8 mouse cellular contexts compared by ENCODE assay signal in genomic region chr10:60826461-60827237, GRCm38 (mm10). TPM values are rescaled to one million over a fixed set of nuclear protein-coding genes. Genes with fewer than 3 reads are reported as not detected.
DNase-seq lines count a peak whose midpoint lies in the region; ATAC-seq and TF ChIP-seq lines count a peak whose summit lies in the region.

No protein-coding gene starts in this region.

- peak overlapping the region; percentile 82 for H3K4me3 ChIP-seq in embryonic fibroblast, embryonic 13.5 days (ENCODE audit: insufficient read depth, low read length)
- peak overlapping the region; percentile 44 for H3K4me3 ChIP-seq in hindbrain, postnatal 0 days (ENCODE audit: low read length)
- H3K4me3 ChIP-seq in limb, embryonic 13.5 days, result peak overlapping the region; percentile 77
- peak overlapping the region; percentile 27 for H3K4me3 ChIP-seq in neural tube, embryonic 12.5 days

- peaks cover 18% of the 10 kb centered on the region for H3K4me1 ChIP-seq in embryonic fibroblast, embryonic 13.5 days (ENCODE audit: control insufficient read depth, insufficient read depth, low read length)
- H3K4me1 ChIP-seq in hindbrain, postnatal 0 days (ENCODE audit: insufficient read depth, low read length), result peaks cover 18% of the 10 kb centered on the region
- H3K4me1 ChIP-seq in limb, embryonic 13.5 days, result peaks cover 92% of the 10 kb centered on the region
- peaks cover 64% of the 10 kb centered on the region for H3K4me1 ChIP-seq in neural tube, embryonic 12.5 days

- peak; percentile 35 for TF ChIP-seq POLR2A in embryonic fibroblast, embryonic 13.5 days (IDR thresholded peaks at IDR 0.05; ENCODE audit: low read depth, low read length)

- 1% methylated on average over 33 of the region's 34 CpGs for WGBS in hindbrain, postnatal 0 days
- 1% methylated on average over 32 of the region's 34 CpGs for WGBS in limb, embryonic 13.5 days
- under 1% methylated on average over 34 of the region's 34 CpGs for WGBS in neural tube, embryonic 12.5 days

- peak overlapping the region; percentile 88 for H3K4me2 ChIP-seq in hindbrain, postnatal 0 days (ENCODE audit: low read depth, low read length)
- H3K4me2 ChIP-seq in limb, embryonic 13.5 days (replicated peaks), result peak overlapping the region; percentile 94
- peak overlapping the region; percentile 83 for H3K4me2 ChIP-seq in neural tube, embryonic 12.5 days (replicated peaks)

- H3K36me3 ChIP-seq in hindbrain, postnatal 0 days (ENCODE audit: insufficient read depth, low read length), result no peaks in the 10 kb centered on the region
- H3K36me3 ChIP-seq in limb, embryonic 13.5 days, result no peaks in the 10 kb centered on the region
- H3K36me3 ChIP-seq in neural tube, embryonic 12.5 days, result no peaks in the 10 kb centered on the region

- ATAC-seq in hindbrain, postnatal 0 days, result peak; percentile 72
- ATAC-seq in limb, embryonic 13.5 days (ENCODE audit: low FRiP score, low read depth), result no peak
- ATAC-seq in neural tube, embryonic 12.5 days (ENCODE audit: low FRiP score, low read depth), result peak; percentile 51

- peak overlapping the region; percentile 92 for H3K27ac ChIP-seq in embryonic fibroblast, embryonic 13.5 days (ENCODE audit: insufficient read depth, low read length)
- H3K27ac ChIP-seq in hindbrain, postnatal 0 days, result no peak overlapping the region
- no peak overlapping the region; the same call in 1 of the 2 replicates for H3K27ac ChIP-seq in limb, embryonic 13.5 days
- H3K27ac ChIP-seq in neural tube, embryonic 12.5 days, result no peak overlapping the region

- H3K27me3 ChIP-seq in hindbrain, postnatal 0 days (ENCODE audit: insufficient read depth, low read length), result peaks cover 15% of the 10 kb centered on the region
- H3K27me3 ChIP-seq in limb, embryonic 13.5 days, result peaks cover 17% of the 10 kb centered on the region; the same call in 1 of the 2 replicates
- peaks cover 59% of the 10 kb centered on the region for H3K27me3 ChIP-seq in neural tube, embryonic 12.5 days (replicated peaks)

- no peak for TF ChIP-seq CTCF in embryonic fibroblast, embryonic 13.5 days (IDR thresholded peaks at IDR 0.05; ENCODE audit: borderline replicate concordance, insufficient read depth, low read length)
- peak; percentile 65 for TF ChIP-seq CTCF in hindbrain, postnatal 0 days (IDR thresholded peaks at IDR 0.05; ENCODE audit: low read depth)

- DNase-seq in ES-CJ7 (ENCODE audit: low read depth, low spot score), result peak; percentile 95
- DNase-seq in adrenal gland, postnatal 36 days, result peak; percentile 35 to 42
- DNase-seq in hindbrain, postnatal 0 days (ENCODE audit: low spot score), result peak; percentile 83
- no peak for DNase-seq in spleen, adult 12 weeks (ENCODE audit: low spot score)
- no peak for DNase-seq in thymus, postnatal 0 days (ENCODE audit: low spot score)

- H3K9me3 ChIP-seq in hindbrain, postnatal 0 days (ENCODE audit: low read length), result no peaks in the 10 kb centered on the region
- no peaks in the 10 kb centered on the region for H3K9me3 ChIP-seq in limb, embryonic 13.5 days
- no peaks in the 10 kb centered on the region for H3K9me3 ChIP-seq in neural tube, embryonic 12.5 days

- peak overlapping the region; percentile 52 for H3K9ac ChIP-seq in hindbrain, postnatal 0 days (replicated peaks; ENCODE audit: low read length)
- peak overlapping the region; percentile 63 for H3K9ac ChIP-seq in limb, embryonic 13.5 days
- peak overlapping the region; percentile 21; the same call in 1 of the 2 replicates for H3K9ac ChIP-seq in neural tube, embryonic 12.5 days

RNA-seq across cellular contexts. Expression of gene Unc5b, which starts 4.7 kb away (rescaled TPM):
- total RNA-seq in adrenal gland, postnatal 36 days (2021), result 1 to 10 TPM; 5.9 to 8.3 TPM
- 101 and 119 TPM in 2 replicates for polyA plus RNA-seq in embryonic fibroblast, embryonic 13.5 days (2011; ENCODE audit: insufficient read length, low read depth, missing spikeins)
- total RNA-seq in hindbrain, postnatal 0 days (2014; rRNA removed), result 25.7 and 27.3 TPM in 2 replicates
- polyA plus RNA-seq in hindbrain, postnatal 0 days (2015; fragmentation: Nextera tagmentation; extraction: Ambion mirVana), result 1.8 TPM in 2 replicates
- 8.1 and 8.3 TPM in 2 replicates for polyA plus RNA-seq in limb, embryonic 13.5 days (2015; fragmentation: Nextera tagmentation; extraction: Ambion mirVana)
- 3.0 and 3.6 TPM in 2 replicates for polyA plus RNA-seq in neural tube, embryonic 12.5 days (2016; fragmentation: Nextera tagmentation; extraction: Ambion mirVana)
- polyA plus RNA-seq in thymus, postnatal 0 days (2015; fragmentation: Nextera tagmentation; extraction: Ambion mirVana), result 0.68 and 0.70 TPM in 2 replicates

Comparison
In these comparisons a context has a peak if more than half of its experiments do, and no peak if none do; other contexts are left out.
1. DNase-seq: peak in ES-CJ7 (single experiment), adrenal gland, postnatal 36 days (2 of 2) and hindbrain, postnatal 0 days (single experiment); none in spleen, adult 12 weeks (single experiment) and thymus, postnatal 0 days (single experiment).
2. H3K4me3 ChIP-seq: peak in every context shown above with its lines; median percentile 82 in embryonic fibroblast, embryonic 13.5 days; 77 in limb, embryonic 13.5 days; 44 in hindbrain, postnatal 0 days; 27 in neural tube, embryonic 12.5 days.
3. RNA of gene Unc5b, which starts 4.7 kb away (polyA plus RNA-seq): 101 to 119 TPM in embryonic fibroblast, embryonic 13.5 days; 8.1 to 8.3 TPM in limb, embryonic 13.5 days, 3.0 to 3.6 TPM in neural tube, embryonic 12.5 days, 1.8 TPM in hindbrain, postnatal 0 days and 0.68 to 0.70 TPM in thymus, postnatal 0 days; every median in the first group is over 10 times any median in the second.
4. Peak in every context shown above with its lines, with median percentiles within 50 percentile points of each other: H3K4me2 ChIP-seq and H3K9ac ChIP-seq.